Mouse (Mus musculus) liver, embryonic 14.5 days (tissue): ENCODE data around the gene Eif3b. TPM values are rescaled to one million over a fixed set of nuclear protein-coding genes. Genes with fewer than 3 reads are reported as not detected.

Experiments used
- ATAC-seq: fragments of 200-750 bp; cut with Nextera tagmentation; 2 replicates; pipeline ENCODE4 v1.8.0; 2017; ENCODE audit warnings: moderate number of reproducible peaks, mild to moderate bottlenecking, moderate library complexity; ENCODE audit not compliant: insufficient read depth
- DNase-seq, 3 experiments: peaks; one replicate each; pipeline ENCODE4 v3.0.0-alpha.2; 2012 to 2013; ENCODE audit warnings: low read depth in 3 of 3, low spot score in 3 of 3
- H3K27ac ChIP-seq: fragments of 300-500 bp; sonication (generic); 2 replicates; pipeline ENCODE4 v1.5.1; 2014; ENCODE audit warnings: moderate library complexity, mild to moderate bottlenecking, control low read depth, inconsistent platforms
- H3K27me3 ChIP-seq: fragments of 300-500 bp; sonication (generic); 2 replicates; pipeline ENCODE4 v1.6.1; 2014; ENCODE audit warnings: mild to moderate bottlenecking, low read length, moderate library complexity; ENCODE audit not compliant: control insufficient read depth, insufficient read depth
- H3K36me3 ChIP-seq: fragments of 300-500 bp; sonication (generic); replicated peaks from 2 replicates; pipeline ENCODE4 v1.6.1; 2014; ENCODE audit warnings: low read depth; ENCODE audit not compliant: control insufficient read depth, insufficient read depth
- H3K4me1 ChIP-seq, 2 experiments: fragments of 200-500 bp in 1 of 2; fragments of 300-500 bp in 1 of 2; sonication (generic) in 1 of 2; replicated peaks; 2 replicates each; pipeline ENCODE4 v1.6.1; 2012 to 2014; ENCODE audit warnings: antibody characterized with exemption in 1 of 2, inconsistent platforms in 1 of 2, low read length in 1 of 2; ENCODE audit not compliant: control insufficient read depth in 2 of 2, insufficient read depth in 2 of 2
- H3K4me2 ChIP-seq: fragments of 300-500 bp; sonication (generic); 2 replicates; pipeline ENCODE4 v1.6.1; 2014; ENCODE audit warnings: low read depth, mild to moderate bottlenecking, control low read depth, moderate library complexity
- H3K4me3 ChIP-seq, 2 experiments: fragments of 200-500 bp in 1 of 2; fragments of 300-500 bp in 1 of 2; sonication (generic) in 1 of 2; 2 replicates each; pipeline ENCODE4 v1.5.1; 2012 to 2014; ENCODE audit warnings: low read depth in 2 of 2, low read length in 2 of 2, mild to moderate bottlenecking in 2 of 2, control low read depth in 1 of 2, inconsistent platforms in 1 of 2, moderate library complexity in 1 of 2; ENCODE audit not compliant: insufficient read depth in 1 of 2
- H3K9ac ChIP-seq: fragments of 300-500 bp; sonication (generic); replicated peaks from 2 replicates; pipeline ENCODE4 v1.6.1; 2014; ENCODE audit warnings: mild to moderate bottlenecking, control low read depth, moderate library complexity
- H3K9me3 ChIP-seq: fragments of 300-500 bp; sonication (generic); 2 replicates; pipeline ENCODE4 v1.6.1; 2016; ENCODE audit warnings: low read length, mixed read lengths; ENCODE audit not compliant: control insufficient read depth
- CTCF ChIP-seq: IDR thresholded peaks from 2 replicates; pipeline ENCODE4 v1.5.1; 2016; ENCODE audit warnings: antibody characterized with exemption, low read depth, control low read depth
- EP300 ChIP-seq: IDR thresholded peaks from 2 replicates; pipeline ENCODE4 v1.6.1; 2016; ENCODE audit warnings: antibody characterized with exemption, low read depth
- WGBS: fragments of 180-500 bp; shearing (Covaris S2); extraction: QIAGEN DNeasy Blood & Tissue Kit; methylation state at CpG from one replicate; pipeline ENCODE4 v1.1.7; 2014; ENCODE audit not compliant: insufficient replicate concordance; 5-methylcytosine and 5-hydroxymethylcytosine counted together
- polyA plus RNA-seq, 2 experiments: library from polyadenylated mRNA; depleted of rRNA in 1 of 2; stranded (reverse) in 1 of 2; unstranded in 1 of 2; fragments of >200 nt; fragmentation: Nextera tagmentation in 1 of 2; extraction: Ambion mirVana in 1 of 2; gene quantifications; 2 replicates each; pipeline versions ENCODE4 v1.2.1 to v1.2.3; 2012 to 2014

The Eif3b gene
- polyA plus RNA-seq, 2 experiments, result 85.2 to 86.8 TPM

DNA sequence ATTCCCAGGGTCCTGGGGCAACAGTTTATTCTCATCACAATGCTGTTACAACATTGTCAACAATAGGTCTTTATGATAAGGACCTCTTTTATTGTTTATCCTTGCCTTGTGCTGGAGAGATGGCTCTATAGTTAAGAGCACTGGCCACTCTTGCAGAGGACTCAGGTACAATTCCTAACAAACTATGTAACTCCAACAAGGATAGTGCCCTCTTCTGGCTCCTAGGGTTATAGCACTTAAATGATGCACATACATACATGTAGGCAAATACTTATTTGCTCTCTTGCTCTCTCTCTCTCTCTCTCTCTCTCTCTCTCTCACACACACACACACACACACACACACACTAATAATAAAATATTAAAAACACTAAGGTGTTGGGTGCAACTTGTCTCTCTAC, 10.3 kb upstream of the Eif3b start:
- TF ChIP-seq CTCF (no peak; the same call in 1 of the 2 replicates), EP300 (no peak)

DNA sequence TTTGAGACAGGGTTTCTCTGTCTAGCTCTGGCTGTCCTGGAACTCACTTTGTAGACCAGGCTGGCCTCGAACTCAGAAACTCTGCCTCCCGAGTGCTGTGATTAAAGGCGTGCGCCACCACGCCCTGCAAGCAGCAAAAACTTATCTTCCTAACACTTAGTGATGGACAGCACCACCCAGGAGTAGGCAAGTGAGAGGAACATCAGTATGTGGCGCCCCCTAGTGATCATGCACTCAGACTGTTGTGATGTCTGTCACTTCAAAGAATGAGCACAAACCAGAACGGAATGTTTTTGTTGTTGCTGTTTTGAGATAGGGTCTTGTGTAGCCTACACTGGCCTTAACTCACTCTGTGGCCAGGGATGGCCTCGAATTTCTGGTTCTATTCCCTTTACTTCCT, 7.8 kb upstream of the Eif3b start:
- H3K9me3 ChIP-seq, result no peaks in the 10 kb centered on the region
- no peak overlapping the region for H3K4me2 ChIP-seq
- ATAC-seq, result peak; percentile 62

More for the DNA sequence above, 10.3 kb upstream of the Eif3b start:
- Histone ChIP-seq H3K27me3 (no peaks in the 10 kb centered on the region), H3K4me3 (no peak overlapping the region), H3K4me2 (no peak overlapping the region), H3K9ac (no peak overlapping the region), H3K4me1 (peaks cover 0 to 2% of the 10 kb centered on the region in 2 experiments; a peak in 1 of 4 replicates), H3K9me3 (no peaks in the 10 kb centered on the region), H3K36me3 (no peaks in the 10 kb centered on the region), H3K27ac (no peak overlapping the region)
- DNase-seq (no peak), ATAC-seq (no peak)

DNA sequence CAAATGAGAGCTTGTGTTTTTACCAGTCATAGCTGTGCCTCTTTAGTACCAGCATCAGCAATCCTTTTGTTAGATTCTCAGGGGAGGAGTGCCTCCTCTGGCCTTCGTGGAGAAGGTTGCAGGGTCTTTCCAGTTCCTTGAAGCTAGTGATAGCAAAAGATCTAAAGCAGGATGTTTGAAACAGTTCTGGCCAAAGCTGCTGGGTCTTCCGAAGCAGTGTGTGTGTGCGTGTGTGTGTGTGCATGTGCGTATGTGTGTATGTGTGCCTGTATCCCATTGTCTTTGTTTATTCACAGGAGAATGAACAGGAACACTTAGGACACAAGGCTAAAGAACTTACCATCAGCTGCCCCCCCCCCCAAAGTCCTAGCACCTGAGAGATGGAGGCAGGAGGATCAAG, 4.5 kb upstream of the Eif3b start:
- Histone ChIP-seq H3K4me3 (no peak overlapping the region), H3K4me2 (no peak overlapping the region), H3K4me1 (no peaks in the 10 kb centered on the region; a peak in 1 of 4 replicates), H3K27me3 (no peaks in the 10 kb centered on the region), H3K9ac (no peak overlapping the region), H3K9me3 (no peaks in the 10 kb centered on the region), H3K27ac (no peak overlapping the region), H3K36me3 (no peaks in the 10 kb centered on the region)
- TF ChIP-seq EP300, result no peak
- TF ChIP-seq CTCF, result no peak
- ATAC-seq, result no peak
- 58% methylated on average over 4 of the region's 4 CpGs for WGBS
- DNase-seq, result no peak

More for the DNA sequence above, 7.8 kb upstream of the Eif3b start:
- Histone ChIP-seq H3K4me1 (peaks cover 0 to 2% of the 10 kb centered on the region in 2 experiments; a peak in 1 of 4 replicates), H3K36me3 (no peaks in the 10 kb centered on the region), H3K27me3 (no peaks in the 10 kb centered on the region), H3K4me3 (no peak overlapping the region), H3K27ac (no peak overlapping the region), H3K9ac (no peak overlapping the region)
- DNase-seq, result peak in 1 of 3 experiments; percentile 52
- WGBS, result 8% methylated on average over 8 of the region's 8 CpGs
- TF ChIP-seq EP300, result no peak
- peak; percentile 83 for TF ChIP-seq CTCF

DNA sequence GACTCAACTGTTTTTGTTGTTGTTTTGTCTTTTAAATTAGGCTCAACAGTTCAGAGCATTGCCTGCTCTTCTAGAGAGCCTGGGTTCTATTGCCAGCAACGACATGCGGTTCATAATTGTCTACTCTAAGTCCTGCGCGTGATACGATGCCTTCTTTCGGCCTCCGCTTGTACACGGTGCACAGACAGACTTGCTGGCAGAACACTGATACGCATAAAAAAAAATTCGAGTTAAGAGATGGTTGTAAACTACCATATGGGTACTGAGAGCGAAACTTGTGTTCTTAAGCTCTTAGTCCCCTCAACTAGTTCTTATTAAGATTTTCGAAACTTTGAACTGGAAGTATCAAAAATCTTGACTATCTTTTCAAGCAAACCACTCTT, 1.0 kb upstream of the Eif3b start:
- DNase-seq, result peak in 2 of 3 experiments; percentile 16 to 42
- H3K9me3 ChIP-seq, result no peaks in the 10 kb centered on the region
- peak overlapping the region; percentile 97 for H3K4me2 ChIP-seq
- H3K9ac ChIP-seq, result peak overlapping the region; percentile 87
- no peak for TF ChIP-seq EP300
- no peak for TF ChIP-seq CTCF
- WGBS, result under 1% methylated on average over 12 of the region's 12 CpGs
- H3K36me3 ChIP-seq, result peaks cover 7% of the 10 kb centered on the region
- peak overlapping the region; percentile 81 for H3K27ac ChIP-seq
- H3K4me3 ChIP-seq, result peak overlapping the region; percentile 86 to 93
- peaks cover 19% of the 10 kb centered on the region in 2 experiments for H3K4me1 ChIP-seq
- H3K27me3 ChIP-seq, result no peaks in the 10 kb centered on the region
- ATAC-seq, result no peak

DNA sequence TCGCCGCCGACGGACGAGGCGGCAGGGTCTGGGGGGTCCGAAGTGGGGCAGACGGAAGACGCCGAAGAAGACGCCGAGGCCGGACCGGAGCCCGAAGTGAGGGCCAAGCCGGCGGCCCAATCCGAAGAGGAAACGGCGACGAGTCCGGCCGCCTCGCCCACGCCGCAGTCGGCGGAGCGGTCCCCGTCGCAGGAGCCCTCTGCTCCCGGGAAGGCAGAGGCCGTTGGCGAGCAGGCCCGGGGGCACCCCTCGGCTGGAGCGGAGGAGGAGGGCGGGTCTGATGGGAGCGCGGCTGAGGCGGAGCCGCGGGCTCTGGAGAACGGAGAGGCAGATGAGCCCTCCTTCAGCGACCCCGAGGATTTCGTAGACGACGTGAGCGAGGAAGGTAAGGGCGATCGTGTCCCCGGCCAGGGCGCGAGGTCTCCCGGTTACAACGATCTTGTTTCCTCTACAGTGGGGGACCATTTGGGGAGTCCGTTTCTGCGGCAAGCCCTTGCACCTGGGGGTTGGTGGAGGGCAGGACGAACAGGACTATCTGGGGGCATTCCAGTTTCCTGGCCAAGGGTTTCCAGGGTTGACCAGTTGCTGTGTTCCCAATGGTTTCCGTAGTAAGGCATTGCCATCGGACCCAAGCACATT, 433 bp downstream of the Eif3b start:
- no peaks in the 10 kb centered on the region for H3K27me3 ChIP-seq
- ATAC-seq (peak; percentile 68), DNase-seq (peak in 2 of 3 experiments; percentile 28 to 31)
- H3K27ac ChIP-seq, result peak overlapping the region; percentile 16
- peaks cover 12% of the 10 kb centered on the region for H3K36me3 ChIP-seq
- peak overlapping the region; percentile 97 for H3K4me2 ChIP-seq
- TF ChIP-seq EP300, result no peak
- no peak for TF ChIP-seq CTCF
- peaks cover 19% of the 10 kb centered on the region in 2 experiments for H3K4me1 ChIP-seq
- H3K9ac ChIP-seq, result peak overlapping the region; percentile 83
- no peaks in the 10 kb centered on the region for H3K9me3 ChIP-seq
- peak overlapping the region; percentile 86 to 91 for H3K4me3 ChIP-seq
- under 1% methylated on average over 56 of the region's 62 CpGs for WGBS
